Mouse (Mus musculus) kidney, adult 9 months (tissue): ENCODE data around the gene Fam32a.

Experiments used
- DNase-seq: peaks from one replicate; pipeline ENCODE4 v3.0.0; 2022

Gene Fam32a

GRCm38 (mm10) chr8:72240951-72241350 is 21.4 kb downstream of the Fam32a start:
- DNase-seq: no peak

- no peak for DNase-seq
These were observed 22.7 kb downstream of the Fam32a start for GRCm38 (mm10) chr8:72242226-72242625.

GRCm38 (mm10) chr8:72244610-72245009 is 25.1 kb downstream of the Fam32a start:
- no peak for DNase-seq

GRCm38 (mm10) chr8:72257171-72257901 is 37.8 kb downstream of the Fam32a start:
- no peak for DNase-seq

GRCm38 (mm10) chr8:72257902-72258238 is 38.3 kb downstream of the Fam32a start:
- DNase-seq: no peak

- no peak for DNase-seq
These were observed 40.3 kb downstream of the Fam32a start for GRCm38 (mm10) chr8:72259862-72260261.

GRCm38 (mm10) chr8:72260585-72260984 is 41.1 kb downstream of the Fam32a start:
- DNase-seq: no peak

GRCm38 (mm10) chr8:72261019-72261418 is 41.5 kb downstream of the Fam32a start:
- peak; percentile 71 for DNase-seq

- no peak for DNase-seq
These were observed 41.9 kb downstream of the Fam32a start for GRCm38 (mm10) chr8:72261431-72261830.

GRCm38 (mm10) chr8:72261872-72262271 is 42.3 kb downstream of the Fam32a start:
- peak; percentile 31 for DNase-seq

- no peak for DNase-seq
These were observed 43.2 kb downstream of the Fam32a start for GRCm38 (mm10) chr8:72262756-72263155.

GRCm38 (mm10) chr8:72263451-72263850 is 43.9 kb downstream of the Fam32a start:
- DNase-seq: no peak

GRCm38 (mm10) chr8:72265342-72265741 is 45.8 kb downstream of the Fam32a start:
- DNase-seq: peak; percentile 64

GRCm38 (mm10) chr8:72266671-72267070 is 47.1 kb downstream of the Fam32a start:
- DNase-seq: no peak

- no peak for DNase-seq
These were observed 47.6 kb downstream of the Fam32a start for GRCm38 (mm10) chr8:72267106-72267505.

- peak; percentile 86 for DNase-seq
These were observed 48.8 kb downstream of the Fam32a start for GRCm38 (mm10) chr8:72268356-72268755.

GRCm38 (mm10) chr8:72270606-72271005 is 51.1 kb downstream of the Fam32a start:
- DNase-seq: no peak

- no peak for DNase-seq
These were observed 51.6 kb downstream of the Fam32a start for GRCm38 (mm10) chr8:72271051-72271660.

GRCm38 (mm10) chr8:72271691-72272090 is 52.2 kb downstream of the Fam32a start:
- no peak for DNase-seq

- DNase-seq: peak; percentile 62
These were observed 52.8 kb downstream of the Fam32a start for GRCm38 (mm10) chr8:72272361-72272760.

- DNase-seq: no peak
These were observed 53.7 kb downstream of the Fam32a start for GRCm38 (mm10) chr8:72273111-72273770.

GRCm38 (mm10) chr8:72273807-72274206 is 54.3 kb downstream of the Fam32a start:
- DNase-seq: no peak
